Mouse (Mus musculus) CH12.LX (cell line): Measurements from ENCODE around the gene Irf6. TPM values are rescaled to one million over a fixed set of nuclear protein-coding genes. Genes with fewer than 3 reads are reported as not detected.

ENCODE experiments used
- DNase-seq: peaks from one replicate; pipeline ENCODE4 v3.0.0-alpha.2; 2013; ENCODE audit errors: extremely low read depth
- H3K27ac ChIP-seq: 2 replicates; pipeline ENCODE4 v1.5.1; 2012; ENCODE audit warnings: low read depth, mild to moderate bottlenecking, control low read depth, moderate library complexity; ENCODE audit not compliant: insufficient read depth
- H3K27me3 ChIP-seq: replicated peaks from 2 replicates; pipeline ENCODE3; 2012; ENCODE audit warnings: inconsistent platforms
- H3K36me3 ChIP-seq, 2 experiments: replicated peaks in 1 of 2; 2 replicates each; pipeline versions ENCODE3 to v1.6.1; 2012; ENCODE audit warnings: inconsistent platforms in 1 of 2, low read length in 1 of 2, mild to moderate bottlenecking in 1 of 2, mixed read lengths in 1 of 2, moderate library complexity in 1 of 2; ENCODE audit not compliant: control insufficient read depth in 1 of 2, insufficient read depth in 1 of 2
- H3K4me1 ChIP-seq, 2 experiments: 2 replicates each; pipeline ENCODE4 v1.6.1; 2012; ENCODE audit warnings: inconsistent platforms in 1 of 2, moderate library complexity in 1 of 2; ENCODE audit not compliant: insufficient read depth in 2 of 2, control insufficient read depth in 1 of 2
- H3K4me2 ChIP-seq: 2 replicates; pipeline ENCODE4 v1.6.1; 2012; ENCODE audit warnings: low read depth, mild to moderate bottlenecking, control low read depth; ENCODE audit not compliant: poor library complexity, insufficient read depth, severe bottlenecking
- H3K4me3 ChIP-seq, 3 experiments: fragments of 150-350 bp in 1 of 3; sonication (generic) in 1 of 3; replicated peaks in 1 of 3; 2 replicates each; pipeline versions ENCODE3 to v1.5.1; 2011 to 2012; ENCODE audit warnings: low read depth in 2 of 3, low read length in 2 of 3, mild to moderate bottlenecking in 2 of 3, moderate library complexity in 2 of 3, control low read depth in 1 of 3, improper control_type of control experiment in 1 of 3, inconsistent platforms in 1 of 3, mixed read lengths in 1 of 3; ENCODE audit not compliant: poor library complexity in 1 of 3
- H3K79me2 ChIP-seq: replicated peaks from 2 replicates; pipeline ENCODE4 v1.6.1; 2012; ENCODE audit warnings: mild to moderate bottlenecking, moderate library complexity; ENCODE audit not compliant: control insufficient read depth, poor library complexity, insufficient read depth, severe bottlenecking; ENCODE audit errors: extremely low read depth
- H3K9ac ChIP-seq: 2 replicates; pipeline ENCODE4 v1.6.1; 2012; ENCODE audit warnings: low read depth, mild to moderate bottlenecking, control low read depth, moderate library complexity; ENCODE audit not compliant: insufficient read depth
- H3K9me3 ChIP-seq: replicated peaks from 2 replicates; pipeline ENCODE3; 2012; ENCODE audit warnings: low read length, inconsistent platforms, mixed read lengths
- BHLHE40 ChIP-seq: IDR thresholded peaks from 2 replicates; pipeline ENCODE4 v1.6.1; 2011; ENCODE audit warnings: mild to moderate bottlenecking, low read depth, low read length, improper control_type of control experiment
- ELF1 ChIP-seq: IDR thresholded peaks from 2 replicates; pipeline ENCODE4 v1.6.1; 2014; ENCODE audit warnings: low read depth, mild to moderate bottlenecking, inconsistent platforms, low read length, improper control_type of control experiment
- GABPA ChIP-seq: IDR thresholded peaks from 2 replicates; pipeline ENCODE4 v1.6.1; 2012; ENCODE audit warnings: low read depth, low read length, improper control_type of control experiment, inconsistent platforms; ENCODE audit not compliant: insufficient replicate concordance
- HCFC1 ChIP-seq: IDR thresholded peaks from 2 replicates; pipeline ENCODE4 v1.6.1; 2012; ENCODE audit warnings: low read depth, mild to moderate bottlenecking, inconsistent platforms, low read length, improper control_type of control experiment
- IRF4 ChIP-seq: IDR thresholded peaks from 2 replicates; pipeline ENCODE4 v1.6.1; 2014; ENCODE audit warnings: low read depth, mild to moderate bottlenecking, inconsistent platforms, low read length, improper control_type of control experiment
- JUN ChIP-seq: IDR thresholded peaks from 2 replicates; pipeline ENCODE4 v1.6.1; 2011; ENCODE audit warnings: low read depth, mild to moderate bottlenecking, low read length, improper control_type of control experiment, moderate library complexity; ENCODE audit not compliant: insufficient read depth
- KAT2A ChIP-seq: IDR thresholded peaks from 2 replicates; pipeline ENCODE4 v1.6.1; 2012; ENCODE audit warnings: low read length, improper control_type of control experiment, inconsistent platforms; ENCODE audit not compliant: insufficient replicate concordance
- MAX ChIP-seq: IDR thresholded peaks from 2 replicates; pipeline ENCODE4 v1.6.1; 2011; ENCODE audit warnings: low read length, improper control_type of control experiment
- MEF2A ChIP-seq: IDR thresholded peaks from 2 replicates; pipeline ENCODE4 v1.6.1; 2014; ENCODE audit warnings: low read depth, mild to moderate bottlenecking, inconsistent platforms, low read length, improper control_type of control experiment, borderline replicate concordance
- MXI1 ChIP-seq: IDR thresholded peaks from 2 replicates; pipeline ENCODE4 v1.6.1; 2011; ENCODE audit warnings: mild to moderate bottlenecking, low read depth, low read length, improper control_type of control experiment
- NELFE ChIP-seq: IDR thresholded peaks from 2 replicates; pipeline ENCODE4 v1.6.1; 2011; ENCODE audit warnings: low read depth, low read length, improper control_type of control experiment
- POLR2A ChIP-seq: IDR thresholded peaks from 2 replicates; pipeline ENCODE4 v1.6.1; 2011; ENCODE audit warnings: low read depth, mild to moderate bottlenecking, improper control_type of control experiment, low read length
- POLR2AphosphoS2 ChIP-seq: IDR thresholded peaks from 2 replicates; pipeline ENCODE4 v1.6.1; 2011; ENCODE audit warnings: low read depth, low read length, improper control_type of control experiment
- RAD21 ChIP-seq: IDR thresholded peaks from 2 replicates; pipeline ENCODE4 v1.6.1; 2011; ENCODE audit warnings: low read depth, mild to moderate bottlenecking, low read length, improper control_type of control experiment, moderate library complexity
- RCOR1 ChIP-seq: conservative IDR thresholded peaks from 2 replicates; pipeline ENCODE4 v1.6.1; 2012; ENCODE audit warnings: low read depth, mild to moderate bottlenecking, inconsistent platforms, low read length, improper control_type of control experiment
- USF2 ChIP-seq: conservative IDR thresholded peaks from 2 replicates; pipeline ENCODE4 v1.6.1; 2011; ENCODE audit warnings: low read depth, low read length, improper control_type of control experiment
- ZC3H11A ChIP-seq: IDR thresholded peaks from 2 replicates; pipeline ENCODE4 v1.6.1; 2012; ENCODE audit warnings: low read depth, mild to moderate bottlenecking, inconsistent platforms, low read length, improper control_type of control experiment
- ZKSCAN1 ChIP-seq: IDR thresholded peaks from 2 replicates; pipeline ENCODE4 v1.6.1; 2012; ENCODE audit warnings: low read depth, inconsistent platforms, low read length, improper control_type of control experiment, borderline replicate concordance
- ZMIZ1 ChIP-seq: IDR thresholded peaks from 2 replicates; pipeline ENCODE4 v1.6.1; 2012; ENCODE audit warnings: low read depth, mild to moderate bottlenecking, inconsistent platforms, low read length, improper control_type of control experiment
- ZNF384 ChIP-seq: IDR thresholded peaks from 2 replicates; pipeline ENCODE4 v1.6.1; 2012; ENCODE audit warnings: low read depth, low read length, improper control_type of control experiment, inconsistent platforms
- dilution Hi-C: fragments of 300-500 bp; cut with MboI; formaldehyde crosslinking; loops from 2 replicates; pipeline ENCODE4 v1.14.3; 2020; ENCODE audit warnings: low sequenced_read_pairs; ENCODE audit not compliant: extremely low pct_unique_long_range_greater_than_20kb, extremely low pct_ligation_motif_present
- in situ Hi-C: fragments of 300-500 bp; cut with MboI; formaldehyde crosslinking; loops from 3 replicates; pipeline ENCODE4 v1.14.3; 2019; ENCODE audit warnings: low sequenced_read_pairs, low pct_ligation_motif_present, low pct_unique_long_range_greater_than_20kb, mixed read lengths
- polyA plus RNA-seq: library from polyadenylated mRNA; unstranded; fragments of >175 nt; gene quantifications from 2 replicates; pipeline ENCODE4 v1.2.1, GENCODE M21; 2012; ENCODE audit warnings: low read depth; ENCODE audit not compliant: insufficient read length
- total RNA-seq, 2 experiments: library from RNA; depleted of rRNA; stranded (reverse); fragments of 300-350 nt in 1 of 2; fragments of >200 nt in 1 of 2; gene quantifications; 2 replicates each; pipeline ENCODE4 v1.2.3; 2012 to 2014

The Irf6 gene
- total and polyA plus RNA-seq, 3 experiments = 0.31 to 13.0 (median 0.43) TPM

DNA sequence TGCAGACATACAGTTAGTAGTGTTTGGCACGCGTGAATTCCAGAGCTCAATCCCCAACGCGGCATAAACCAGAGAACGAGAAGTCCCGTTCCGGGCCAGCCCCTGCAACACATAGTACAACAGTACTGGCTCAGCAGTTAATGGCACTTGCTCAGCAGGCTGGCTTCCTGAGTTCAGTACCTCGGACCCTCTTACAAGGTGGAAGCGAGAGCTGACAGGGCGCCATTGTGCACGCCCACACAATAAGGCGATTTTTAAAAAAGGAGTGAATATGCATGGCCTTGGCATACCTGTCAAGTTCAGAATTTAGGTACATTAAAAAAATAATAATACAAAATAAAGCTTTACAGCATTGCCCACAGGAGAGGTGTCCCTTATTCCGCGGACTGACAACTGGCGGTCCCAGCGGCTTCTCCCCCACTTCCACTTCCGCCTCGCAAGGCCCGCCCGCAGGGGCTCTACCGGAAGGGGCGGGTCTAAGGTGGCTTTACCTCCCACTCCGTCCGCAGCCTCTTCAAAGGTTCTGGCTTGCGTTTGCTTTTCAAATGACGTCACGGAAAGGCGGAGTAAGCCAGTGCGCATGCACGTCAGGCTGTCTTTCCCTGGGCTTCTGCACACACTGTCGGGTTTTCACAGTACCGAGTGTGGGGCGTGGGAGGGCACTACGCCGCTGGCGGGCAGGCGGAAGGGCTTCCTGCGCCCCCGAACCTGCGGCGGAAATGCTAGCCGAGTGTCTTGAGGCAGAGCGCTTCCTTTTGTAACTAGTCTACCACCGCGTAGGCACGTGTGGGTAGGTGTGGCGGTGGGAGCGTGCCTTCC is 20.3 kb downstream of the Irf6 start (continued):
- TF ChIP-seq MXI1 = peak; percentile 88
- TF ChIP-seq KAT2A = 0 out of 2 replicates have a peak, but pooled peaks have one; percentile 55
- TF ChIP-seq IRF4 = peak; percentile 57
- TF ChIP-seq HCFC1 = peak; percentile 82
- no peak for TF ChIP-seq ZNF384
- TF ChIP-seq MAX = peak; percentile 83
- TF ChIP-seq ZC3H11A = no peak
- no peak for TF ChIP-seq RCOR1
- peak; percentile 55 for TF ChIP-seq JUN
- peak; percentile 94 for TF ChIP-seq POLR2A
- peak; percentile 94 for TF ChIP-seq BHLHE40
- TF ChIP-seq ZKSCAN1 = no peak
- TF ChIP-seq GABPA = peak; percentile 14; the same call in 1 of the 2 replicates
- TF ChIP-seq RAD21 = no peak
- peak; percentile 68 for TF ChIP-seq MEF2A
- TF ChIP-seq NELFE = peak; percentile 96
- TF ChIP-seq ZMIZ1 = peak; percentile 80
- peak; percentile 94 for TF ChIP-seq ELF1
- TF ChIP-seq USF2 = no peak

DNA sequence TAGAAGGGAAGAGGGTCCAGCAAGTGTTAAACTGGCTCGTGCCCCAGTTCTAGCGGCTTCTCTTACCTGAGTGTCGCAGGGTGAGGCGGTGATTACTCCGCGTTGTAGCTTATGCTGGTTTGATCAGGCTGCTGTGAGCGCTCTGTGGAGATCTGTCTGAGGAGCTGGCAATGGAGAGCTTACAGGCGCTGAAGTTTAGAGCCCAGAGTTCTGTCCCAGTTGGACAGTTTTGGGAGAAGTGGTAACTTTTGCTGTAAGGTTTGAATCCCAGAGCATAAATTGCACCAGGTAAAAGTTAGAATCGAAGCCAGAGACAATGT is 20.9 kb downstream of the Irf6 start:
- in situ Hi-C loops = no loop called here
- Histone ChIP-seq H3K27me3 (no peaks in the 10 kb centered on the region), H3K9me3 (no peaks in the 10 kb centered on the region)
- dilution Hi-C loops = no loop called here
- TF ChIP-seq POLR2AphosphoS2 = no peak
- TF ChIP-seq ZKSCAN1 = no peak
- TF ChIP-seq BHLHE40 = no peak
- TF ChIP-seq, all 38 proteins: peak for 0
- Histone ChIP-seq H3K4me2 (peak overlapping the region; percentile 61), H3K79me2 (peaks cover 17% of the 10 kb centered on the region; the same call in 1 of the 2 replicates), H3K4me3 (peak overlapping the region; percentile 81 to 96 (median 85)), H3K9ac (peak overlapping the region; percentile 89), H3K36me3 (peaks cover 5 to 36% of the 10 kb centered on the region in 2 experiments), H3K4me1 (peaks cover 6 to 55% of the 10 kb centered on the region in 2 experiments), H3K27ac (peak overlapping the region; percentile 83)
- DNase-seq = no peak
